Comparison of ENCODE assay signal across 9 mouse cellular contexts in genomic region chr11:87802621-87803020, GRCm38 (mm10). TPM values are rescaled to one million over a fixed set of nuclear protein-coding genes. Genes with fewer than 3 reads are reported as not detected.
DNase-seq lines count a peak whose midpoint lies in the region; ATAC-seq and TF ChIP-seq lines count a peak whose summit lies in the region.
"Had no signal": no experiment of that assay in that cellular context is flagged by ENCODE, and none has a peak within 500 bp of the region (broad histone marks: within the 10 kb centered on the region; RNA-seq: fewer than 3 reads in every experiment).

No protein-coding gene starts in this region.

- ATAC-seq in limb, embryonic 14.5 days (ENCODE audit: low FRiP score, low read depth) = no peak

- H3K4me3 ChIP-seq in layer of hippocampus, adult 2 months = no peak overlapping the region; the same call in 1 of the 2 replicates
- H3K4me3 ChIP-seq in limb, embryonic 14.5 days (replicated peaks; ENCODE audit: low read length) = no peak overlapping the region

- 61% methylated on average over 14 of the region's 14 CpGs for WGBS in limb, embryonic 14.5 days

- H3K9ac ChIP-seq in limb, embryonic 14.5 days (ENCODE audit: low read depth, low read length, severe bottlenecking) = no peak overlapping the region

- peak; percentile 40 for DNase-seq in adrenal gland, postnatal 10 days
- no peak for DNase-seq in adrenal gland, postnatal 4 days (ENCODE audit: low spot score in 2 of 2)
- peak in 1 of 2 experiments; percentile 33 for DNase-seq in layer of hippocampus, adult 2 months (ENCODE audit: low spot score in 2 of 2)
- DNase-seq in layer of hippocampus, postnatal 14 days (ENCODE audit: low spot score in 2 of 2) = no peak
- DNase-seq in adrenal gland, postnatal 25 days = peak; percentile 46
- peak; percentile 8 for DNase-seq in limb, embryonic 14.5 days (ENCODE audit: low spot score)
- DNase-seq in ovary, postnatal 14 days (ENCODE audit: low spot score) = no peak
- no peak for DNase-seq in cerebellum, postnatal 36 days

- no peaks in the 10 kb centered on the region for H3K9me3 ChIP-seq in limb, embryonic 14.5 days (ENCODE audit: control insufficient read depth, low read length)

- H3K27ac ChIP-seq in layer of hippocampus, adult 2 months = no peak overlapping the region
- no peak overlapping the region for H3K27ac ChIP-seq in limb, embryonic 14.5 days (replicated peaks; ENCODE audit: low read depth, low read length)

- TF ChIP-seq POLR2A in limb, embryonic 14.5 days (IDR thresholded peaks at IDR 0.05; ENCODE audit: borderline replicate concordance, extremely low read depth, insufficient read depth, insufficient read length) = no peak

- H3K27me3 ChIP-seq in limb, embryonic 14.5 days (ENCODE audit: control insufficient read depth, insufficient read depth, low read length) = no peaks in the 10 kb centered on the region

- TF ChIP-seq CTCF in layer of hippocampus, adult 2 months (conservative IDR thresholded peaks at IDR 0.05) = peak; percentile 74

- no peaks in the 10 kb centered on the region for H3K36me3 ChIP-seq in limb, embryonic 14.5 days (ENCODE audit: control insufficient read depth, insufficient read depth, low read length)

- no peak overlapping the region for H3K4me2 ChIP-seq in limb, embryonic 14.5 days (replicated peaks; ENCODE audit: low read depth, low read length, severe bottlenecking)

- no peaks in the 10 kb centered on the region for H3K4me1 ChIP-seq in limb, embryonic 14.5 days (ENCODE audit: control insufficient read depth, insufficient read depth, low read length)

RNA-seq across cellular contexts. Expression of gene Mpo, which starts 9.2 kb away (rescaled TPM):
- 1 to 10 TPM; 4.8 to 6.2 TPM for total RNA-seq in adrenal gland, postnatal 10 days (2021)
- total RNA-seq in adrenal gland, postnatal 4 days (2021) = 10 to 100 TPM in 1 of 2 experiments, 1 to 10 TPM in 1; 2.8 to 12.9 TPM
- not detected for total RNA-seq in layer of hippocampus, adult 2 months (2021)
- under 1 TPM; 0.14 to 0.52 TPM for total RNA-seq in layer of hippocampus, postnatal 14 days (2021)
- total RNA-seq in adrenal gland, postnatal 25 days (2021) = not detected in 2 replicates
- 1.1 and 3.3 TPM in 2 replicates for polyA plus RNA-seq in limb, embryonic 14.5 days (2012; rRNA removed)
- polyA plus RNA-seq in limb, embryonic 14.5 days (2014; fragmentation: Nextera tagmentation; extraction: Ambion mirVana) = 1.7 TPM in 2 replicates
- total RNA-seq: left cerebral cortex, postnatal 25 days had no signal

RNA-seq across cellular contexts. Expression of gene Lpo, which starts 25.5 kb away (rescaled TPM):
- not detected for total RNA-seq in adrenal gland, postnatal 10 days (2021)
- not detected for total RNA-seq in adrenal gland, postnatal 4 days (2021)
- total RNA-seq in layer of hippocampus, adult 2 months (2021) = under 1 TPM; 0.27 to 0.64 TPM
- total RNA-seq in layer of hippocampus, postnatal 14 days (2021) = under 1 TPM; 0.35 to 0.62 TPM
- total RNA-seq in adrenal gland, postnatal 25 days (2021) = not detected in 2 replicates
- 0.04 and 0.06 TPM in 2 replicates for polyA plus RNA-seq in limb, embryonic 14.5 days (2012; rRNA removed)
- 0.07 TPM in 1 of 2 replicates, not detected in the other for polyA plus RNA-seq in limb, embryonic 14.5 days (2014; fragmentation: Nextera tagmentation; extraction: Ambion mirVana)

RNA-seq across cellular contexts. Expression of gene Tspoap1, which starts 42.3 kb away (rescaled TPM):
- total RNA-seq in adrenal gland, postnatal 10 days (2021) = 1 to 10 TPM; 1.8 to 4.2 TPM
- total RNA-seq in adrenal gland, postnatal 4 days (2021) = 1 to 10 TPM; 6.4 to 7.6 TPM
- total RNA-seq in layer of hippocampus, adult 2 months (2021) = 100 to 1,000 TPM; 155 to 175 TPM
- total RNA-seq in layer of hippocampus, postnatal 14 days (2021) = 100 to 1,000 TPM; 144 to 163 TPM
- total RNA-seq in adrenal gland, postnatal 25 days (2021) = 7.4 and 9.4 TPM in 2 replicates
- 6.5 and 7.3 TPM in 2 replicates for polyA plus RNA-seq in limb, embryonic 14.5 days (2012; rRNA removed)
- 2.2 and 2.9 TPM in 2 replicates for polyA plus RNA-seq in limb, embryonic 14.5 days (2014; fragmentation: Nextera tagmentation; extraction: Ambion mirVana)

RNA-seq across cellular contexts. Expression of gene Mks1, which starts 50.4 kb away (rescaled TPM):
- total RNA-seq in adrenal gland, postnatal 10 days (2021) = 10 to 100 TPM in 1 of 2 experiments, 1 to 10 TPM in 1; 9.1 to 12.8 TPM
- 10 to 100 TPM; 22.3 to 22.5 TPM for total RNA-seq in adrenal gland, postnatal 4 days (2021)
- 1 to 10 TPM; 5.7 to 5.9 TPM for total RNA-seq in layer of hippocampus, adult 2 months (2021)
- total RNA-seq in layer of hippocampus, postnatal 14 days (2021) = 1 to 10 TPM; 6.8 to 6.9 TPM
- 12.1 and 15.6 TPM in 2 replicates for total RNA-seq in adrenal gland, postnatal 25 days (2021)
- 31.0 and 37.3 TPM in 2 replicates for polyA plus RNA-seq in limb, embryonic 14.5 days (2012; rRNA removed)
- 12.8 and 14.3 TPM in 2 replicates for polyA plus RNA-seq in limb, embryonic 14.5 days (2014; fragmentation: Nextera tagmentation; extraction: Ambion mirVana)

Comparison
In these comparisons a context has a peak if more than half of its experiments do, and no peak if none do; other contexts are left out.
1. DNase-seq: peak in adrenal gland, postnatal 10 days (single experiment), adrenal gland, postnatal 25 days (single experiment) and limb, embryonic 14.5 days (single experiment); none in adrenal gland, postnatal 4 days (0 of 2), layer of hippocampus, postnatal 14 days (0 of 2), ovary, postnatal 14 days (single experiment) and cerebellum, postnatal 36 days (0 of 2).
2. RNA of gene Tspoap1, which starts 42.3 kb away (total RNA-seq): 155 to 175 TPM in layer of hippocampus, adult 2 months and 144 to 163 TPM in layer of hippocampus, postnatal 14 days; 6.4 to 7.6 TPM in adrenal gland, postnatal 4 days, 7.4 to 9.4 TPM in adrenal gland, postnatal 25 days and 1.8 to 4.2 TPM in adrenal gland, postnatal 10 days; every median in the first group is over 10 times any median in the second.